Mouse (Mus musculus): ENCODE data around the gene Il4. TPM values are rescaled to one million over a fixed set of nuclear protein-coding genes. Genes with fewer than 3 reads are reported as not detected.

Gene Il4
- polyA plus RNA-seq, 1 experiment from 2014 or later = 0.45 TPM

DNA sequence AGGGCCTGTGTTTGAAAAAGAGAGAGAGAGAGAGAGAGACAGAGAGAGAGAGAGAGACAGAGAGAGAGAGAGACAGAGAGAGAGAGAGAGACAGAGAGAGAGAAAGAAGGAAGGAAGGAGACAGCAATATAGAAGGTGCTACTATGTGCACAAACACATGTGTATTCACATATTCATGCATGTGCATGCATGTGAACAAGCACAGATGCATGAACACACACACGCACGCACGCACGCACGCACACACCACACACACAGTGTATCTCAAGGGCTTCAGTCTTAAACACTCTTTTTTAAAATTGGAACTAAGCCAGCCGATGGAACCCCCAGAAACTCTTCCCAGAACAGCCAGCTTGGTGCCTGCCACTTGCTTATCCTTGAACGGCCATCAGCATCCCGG, 2.9 kb downstream of the Il4 start:
- no peak for TF ChIP-seq CTCF (IDR thresholded peaks at IDR 0.05; ENCODE audit: low read depth)
- no peak for TF ChIP-seq EP300 (optimal IDR thresholded peaks at IDR 0.05)
- DNase-seq (ENCODE audit: low spot score) (no peak), ATAC-seq (ENCODE audit: low FRiP score, low TSS enrichment) (no peak)
- no peaks in the 10 kb centered on the region for H3K9me3 ChIP-seq (ENCODE audit: control insufficient read depth, low read length)
- H3K36me3 ChIP-seq (ENCODE audit: control insufficient read depth, insufficient read depth, low read length) = no peaks in the 10 kb centered on the region
- 94% methylated on average over 8 of the region's 8 CpGs for WGBS
- no peak overlapping the region for H3K27ac ChIP-seq (replicated peaks)
- H3K9ac ChIP-seq (ENCODE audit: low read length) = no peak overlapping the region
- no peak overlapping the region for H3K4me3 ChIP-seq (ENCODE audit: low read depth, low read length)
- no peaks in the 10 kb centered on the region for H3K4me1 ChIP-seq (replicated peaks; ENCODE audit: control insufficient read depth, insufficient read depth)
- no peaks in the 10 kb centered on the region for H3K27me3 ChIP-seq (ENCODE audit: control insufficient read depth, insufficient read depth, low read length)
- no peak overlapping the region for H3K4me2 ChIP-seq (replicated peaks; ENCODE audit: low read depth)

DNA sequence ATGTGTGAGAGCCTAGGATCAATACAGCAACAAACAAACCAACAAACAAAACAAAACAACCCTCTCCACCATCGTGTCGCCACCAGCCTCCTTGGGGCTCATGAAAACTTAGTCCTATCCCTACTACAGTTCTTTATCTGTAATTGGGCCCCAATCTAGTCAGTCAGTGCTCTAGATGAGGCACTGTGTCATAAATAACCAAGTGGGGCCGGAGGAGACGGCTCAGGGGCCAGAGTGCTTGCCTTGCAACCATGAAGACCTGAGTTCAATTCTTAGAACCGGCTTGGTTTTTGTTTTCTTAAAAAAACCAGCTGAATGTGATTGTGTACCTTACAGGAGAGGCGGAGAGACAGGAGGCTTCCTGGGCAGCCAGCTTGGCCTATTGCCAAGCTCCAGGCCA, 3.3 kb downstream of the Il4 start:
- TF ChIP-seq CTCF (IDR thresholded peaks at IDR 0.05; ENCODE audit: low read depth) = no peak
- no peak for TF ChIP-seq EP300 (optimal IDR thresholded peaks at IDR 0.05)
- H3K36me3 ChIP-seq (ENCODE audit: control insufficient read depth, insufficient read depth, low read length) = no peaks in the 10 kb centered on the region
- no peak overlapping the region for H3K4me3 ChIP-seq (ENCODE audit: low read depth, low read length)
- DNase-seq (ENCODE audit: low spot score) (no peak), ATAC-seq (ENCODE audit: low FRiP score, low TSS enrichment) (no peak)
- H3K27ac ChIP-seq (replicated peaks) = no peak overlapping the region
- H3K9ac ChIP-seq (ENCODE audit: low read length) = no peak overlapping the region
- H3K4me1 ChIP-seq (replicated peaks; ENCODE audit: control insufficient read depth, insufficient read depth) = no peaks in the 10 kb centered on the region
- no peaks in the 10 kb centered on the region for H3K27me3 ChIP-seq (ENCODE audit: control insufficient read depth, insufficient read depth, low read length)
- H3K9me3 ChIP-seq (ENCODE audit: control insufficient read depth, low read length) = no peaks in the 10 kb centered on the region
- no peak overlapping the region for H3K4me2 ChIP-seq (replicated peaks; ENCODE audit: low read depth)
- WGBS = 55% methylated on average over 6 of the region's 6 CpGs

GRCm38 (mm10) chr11:53609672-53610071, 8.8 kb downstream of the Il4 start:
- H3K4me1 ChIP-seq (replicated peaks; ENCODE audit: control insufficient read depth, insufficient read depth) = no peaks in the 10 kb centered on the region
- no peaks in the 10 kb centered on the region for H3K9me3 ChIP-seq (ENCODE audit: control insufficient read depth, low read length)
- DNase-seq (ENCODE audit: low spot score) (no peak), ATAC-seq (ENCODE audit: low FRiP score, low TSS enrichment) (no peak)
- no peak overlapping the region for H3K4me3 ChIP-seq (ENCODE audit: low read depth, low read length)
- no peaks in the 10 kb centered on the region for H3K36me3 ChIP-seq (ENCODE audit: control insufficient read depth, insufficient read depth, low read length)
- H3K4me2 ChIP-seq (replicated peaks; ENCODE audit: low read depth) = no peak overlapping the region
- no peaks in the 10 kb centered on the region for H3K27me3 ChIP-seq (ENCODE audit: control insufficient read depth, insufficient read depth, low read length)
- WGBS = 82% methylated on average over 3 of the region's 3 CpGs
- TF ChIP-seq CTCF (IDR thresholded peaks at IDR 0.05; ENCODE audit: low read depth) = no peak
- TF ChIP-seq EP300 (optimal IDR thresholded peaks at IDR 0.05) = no peak
- no peak overlapping the region for H3K9ac ChIP-seq (ENCODE audit: low read length)
- H3K27ac ChIP-seq (replicated peaks) = no peak overlapping the region

DNA sequence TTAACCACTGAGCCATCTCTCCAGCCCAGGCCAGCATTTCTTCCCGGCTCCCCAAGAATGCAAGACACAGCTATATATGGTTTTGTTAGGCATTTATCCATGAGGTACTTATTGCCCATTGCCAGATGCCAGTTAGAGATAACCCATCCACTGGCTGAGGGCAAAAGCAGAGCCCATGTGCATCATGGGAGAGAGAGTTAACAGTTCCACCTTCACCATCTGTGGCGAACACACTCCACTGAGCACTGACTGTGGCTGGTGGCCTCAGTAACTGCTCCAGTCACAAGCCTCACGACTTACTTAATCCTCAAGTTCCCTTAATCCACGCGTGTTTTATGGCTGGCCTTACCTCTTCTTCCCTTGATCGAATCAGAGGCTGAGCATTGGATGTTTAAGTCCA, 9.2 kb downstream of the Il4 start:
- 79% methylated on average over 6 of the region's 6 CpGs for WGBS
- H3K4me1 ChIP-seq (replicated peaks; ENCODE audit: control insufficient read depth, insufficient read depth) = no peaks in the 10 kb centered on the region

DNA sequence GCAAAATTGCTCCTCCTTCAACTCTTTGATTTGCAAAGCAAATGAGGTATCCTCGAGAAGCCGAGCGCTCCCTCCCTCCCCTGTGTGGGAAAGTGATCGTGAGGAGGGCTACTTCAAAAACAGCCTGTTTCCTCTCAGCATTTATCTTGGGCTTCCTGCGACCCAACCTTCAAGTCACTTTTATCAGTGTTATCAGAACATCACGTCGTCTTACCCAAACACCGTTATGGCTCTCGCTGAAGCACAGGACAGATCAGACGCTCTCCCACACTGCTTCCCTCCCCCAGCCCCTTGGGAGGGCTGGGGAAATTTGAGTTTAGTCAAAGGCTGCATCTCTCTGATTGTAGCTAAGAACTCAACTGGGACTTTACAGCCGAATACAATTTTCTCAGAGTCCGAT, 12.9 kb downstream of the Il4 start:
- H3K27ac ChIP-seq (replicated peaks) = no peak overlapping the region
- H3K4me2 ChIP-seq (replicated peaks; ENCODE audit: low read depth) = no peak overlapping the region
- H3K9ac ChIP-seq (ENCODE audit: low read length) = no peak overlapping the region
- TF ChIP-seq CTCF (IDR thresholded peaks at IDR 0.05; ENCODE audit: low read depth) (no peak), EP300 (optimal IDR thresholded peaks at IDR 0.05) (no peak)
- no peaks in the 10 kb centered on the region for H3K4me1 ChIP-seq (replicated peaks; ENCODE audit: control insufficient read depth, insufficient read depth)
- H3K27me3 ChIP-seq (ENCODE audit: control insufficient read depth, insufficient read depth, low read length) = no peaks in the 10 kb centered on the region
- H3K9me3 ChIP-seq (ENCODE audit: control insufficient read depth, low read length) = no peaks in the 10 kb centered on the region
- H3K4me3 ChIP-seq (ENCODE audit: low read depth, low read length) = no peak overlapping the region
- no peaks in the 10 kb centered on the region for H3K36me3 ChIP-seq (ENCODE audit: control insufficient read depth, insufficient read depth, low read length)
- no peak for DNase-seq (ENCODE audit: low spot score)
- WGBS = 19% methylated on average over 12 of the region's 12 CpGs
- ATAC-seq (ENCODE audit: low FRiP score, low TSS enrichment) = no peak

More for the DNA sequence above, 9.2 kb downstream of the Il4 start:
- ATAC-seq (ENCODE audit: low FRiP score, low TSS enrichment) (no peak), DNase-seq (ENCODE audit: low spot score) (no peak)
- Histone ChIP-seq H3K9ac (ENCODE audit: low read length) (no peak overlapping the region), H3K4me3 (ENCODE audit: low read depth, low read length) (no peak overlapping the region), H3K9me3 (ENCODE audit: control insufficient read depth, low read length) (no peaks in the 10 kb centered on the region), H3K4me2 (replicated peaks; ENCODE audit: low read depth) (no peak overlapping the region), H3K27ac (replicated peaks) (no peak overlapping the region), H3K36me3 (ENCODE audit: control insufficient read depth, insufficient read depth, low read length) (no peaks in the 10 kb centered on the region), H3K27me3 (ENCODE audit: control insufficient read depth, insufficient read depth, low read length) (no peaks in the 10 kb centered on the region)
- TF ChIP-seq CTCF (IDR thresholded peaks at IDR 0.05; ENCODE audit: low read depth) = no peak
- TF ChIP-seq EP300 (optimal IDR thresholded peaks at IDR 0.05) = no peak

- H3K9ac ChIP-seq (ENCODE audit: low read length) = no peak overlapping the region
- H3K27me3 ChIP-seq (ENCODE audit: control insufficient read depth, insufficient read depth, low read length) = no peaks in the 10 kb centered on the region
- no peaks in the 10 kb centered on the region for H3K36me3 ChIP-seq (ENCODE audit: control insufficient read depth, insufficient read depth, low read length)
- H3K4me3 ChIP-seq (ENCODE audit: low read depth, low read length) = no peak overlapping the region
- TF ChIP-seq EP300 (optimal IDR thresholded peaks at IDR 0.05) = no peak
- TF ChIP-seq CTCF (IDR thresholded peaks at IDR 0.05; ENCODE audit: low read depth) = no peak
- H3K4me2 ChIP-seq (replicated peaks; ENCODE audit: low read depth) = no peak overlapping the region
- no peak overlapping the region for H3K27ac ChIP-seq (replicated peaks)
- DNase-seq (ENCODE audit: low spot score) = no peak
- H3K9me3 ChIP-seq (ENCODE audit: control insufficient read depth, low read length) = no peaks in the 10 kb centered on the region
- H3K4me1 ChIP-seq (replicated peaks; ENCODE audit: control insufficient read depth, insufficient read depth) = no peaks in the 10 kb centered on the region
- 95% methylated on average over 3 of the region's 3 CpGs for WGBS
- no peak for ATAC-seq (ENCODE audit: low FRiP score, low TSS enrichment)
Observed at GRCm38 (mm10) chr11:53604983-53605382, 13.5 kb downstream of the Il4 start.

Data from stomach, postnatal 0 days (tissue).